Comparison of ENCODE assay signal across 16 mouse cellular contexts in genomic region chr10:94341501-94341900, GRCm38 (mm10). TPM values are rescaled to one million over a fixed set of nuclear protein-coding genes. Genes with fewer than 3 reads are reported as not detected.
DNase-seq lines count a peak whose midpoint lies in the region; ATAC-seq and TF ChIP-seq lines count a peak whose summit lies in the region.
"Had no signal": no experiment of that assay in that cellular context is flagged by ENCODE, and none has a peak within 500 bp of the region (broad histone marks: within the 10 kb centered on the region; RNA-seq: fewer than 3 reads in every experiment).

No protein-coding gene starts in this region.

- H3K9me3 ChIP-seq in heart, embryonic 14.5 days (ENCODE audit: control insufficient read depth, low read length) = no peaks in the 10 kb centered on the region
- H3K9me3 ChIP-seq in kidney, embryonic 16.5 days (ENCODE audit: low read length) = no peaks in the 10 kb centered on the region
- H3K9me3 ChIP-seq in hindbrain, embryonic 16.5 days (ENCODE audit: control insufficient read depth, low read length) = no peaks in the 10 kb centered on the region
- H3K9me3 ChIP-seq: liver, embryonic 13.5 days had no signal

- no peak for ATAC-seq in heart, embryonic 14.5 days (ENCODE audit: insufficient number of reproducible peaks, insufficient read depth, low FRiP score, low read depth)
- no peak for ATAC-seq in kidney, embryonic 16.5 days (ENCODE audit: low FRiP score, low TSS enrichment)
- ATAC-seq in hindbrain, embryonic 16.5 days = no peak
- ATAC-seq: activated CD4-positive, CD25-positive, alpha-beta regulatory T cell, adult 4 months; forebrain, embryonic 14.5 days had no signal

- TF ChIP-seq CTCF in bone marrow, adult 2 months (IDR thresholded peaks at IDR 0.05; ENCODE audit: control insufficient read depth, insufficient read depth, low read length) = no peak

- H3K4me1 ChIP-seq in heart, embryonic 14.5 days (ENCODE audit: control insufficient read depth in 2 of 2, insufficient read depth in 2 of 2, low read length in 2 of 2) = peaks cover 0 to 5% of the 10 kb centered on the region in 2 experiments; a peak in 2 of 4 replicates
- peaks cover 7% of the 10 kb centered on the region; the same call in 1 of the 2 replicates for H3K4me1 ChIP-seq in kidney, embryonic 16.5 days (ENCODE audit: insufficient read depth, low read length)
- no peaks in the 10 kb centered on the region; the same call in 1 of the 2 replicates for H3K4me1 ChIP-seq in bone marrow, adult 2 months (ENCODE audit: control insufficient read depth, insufficient read depth, low read length)
- H3K4me1 ChIP-seq in hindbrain, embryonic 16.5 days (ENCODE audit: control insufficient read depth, insufficient read depth, low read depth, low read length) = no peaks in the 10 kb centered on the region

- 44% methylated on average over 17 of the region's 17 CpGs for WGBS in heart, embryonic 14.5 days
- WGBS in kidney, embryonic 16.5 days = 70% methylated on average over 17 of the region's 17 CpGs
- WGBS in bone marrow, adult 2 months = 57% methylated on average over 17 of the region's 17 CpGs
- WGBS in hindbrain, embryonic 16.5 days = 63% methylated on average over 17 of the region's 17 CpGs

- no peak overlapping the region for H3K9ac ChIP-seq in heart, embryonic 14.5 days (ENCODE audit: low read length)
- no peak overlapping the region for H3K9ac ChIP-seq in kidney, embryonic 16.5 days (replicated peaks; ENCODE audit: low read length)
- H3K9ac ChIP-seq in hindbrain, embryonic 16.5 days (ENCODE audit: low read depth, low read length) = no peak overlapping the region
- H3K9ac ChIP-seq: liver, embryonic 13.5 days had no signal

- peak overlapping the region in 1 of 2 experiments; percentile 12; a peak in 1 of 4 replicates for H3K4me3 ChIP-seq in heart, embryonic 14.5 days (ENCODE audit: control insufficient read depth in 1 of 2, insufficient read depth in 1 of 2, low read depth in 1 of 2, low read length in 2 of 2)
- H3K4me3 ChIP-seq in kidney, embryonic 16.5 days (ENCODE audit: low read length) = no peak overlapping the region
- peak overlapping the region; percentile 29 for H3K4me3 ChIP-seq in bone marrow, adult 2 months (replicated peaks; ENCODE audit: control insufficient read depth, low read depth, low read length)
- no peak overlapping the region for H3K4me3 ChIP-seq in hindbrain, embryonic 16.5 days (ENCODE audit: low read length)
- H3K4me3 ChIP-seq: liver, embryonic 13.5 days had no signal

- peak overlapping the region; percentile 36 for H3K4me2 ChIP-seq in heart, embryonic 14.5 days (ENCODE audit: low read length)
- H3K4me2 ChIP-seq in kidney, embryonic 16.5 days (replicated peaks; ENCODE audit: low read depth, low read length) = peak overlapping the region; percentile 11; the same call in 1 of the 2 replicates
- peak overlapping the region; percentile 35 for H3K4me2 ChIP-seq in hindbrain, embryonic 16.5 days (ENCODE audit: low read length)
- H3K4me2 ChIP-seq: liver, embryonic 13.5 days had no signal

- TF ChIP-seq POLR2A in bone marrow, adult 2 months (IDR thresholded peaks at IDR 0.05; ENCODE audit: borderline replicate concordance, control insufficient read depth, low read depth, low read length) = no peak

- H3K27me3 ChIP-seq in heart, embryonic 14.5 days (ENCODE audit: control insufficient read depth, insufficient read depth, low read length) = no peaks in the 10 kb centered on the region
- no peaks in the 10 kb centered on the region for H3K27me3 ChIP-seq in kidney, embryonic 16.5 days (ENCODE audit: insufficient read depth, low read length)
- H3K27me3 ChIP-seq in hindbrain, embryonic 16.5 days (replicated peaks; ENCODE audit: control insufficient read depth, insufficient read depth, low read length) = no peaks in the 10 kb centered on the region
- H3K27me3 ChIP-seq: CH12.LX; liver, embryonic 13.5 days had no signal

- H3K27ac ChIP-seq in heart, embryonic 14.5 days (replicated peaks in 1 of 2; ENCODE audit: control insufficient read depth in 1 of 2, insufficient read depth in 1 of 2, low read depth in 2 of 2, low read length in 2 of 2) = no peak overlapping the region
- H3K27ac ChIP-seq in kidney, embryonic 16.5 days (ENCODE audit: low read length) = no peak overlapping the region
- H3K27ac ChIP-seq in bone marrow, adult 2 months (ENCODE audit: control insufficient read depth, insufficient read depth, low read depth, low read length, poor library complexity) = no peak overlapping the region; the same call in 1 of the 2 replicates
- no peak overlapping the region for H3K27ac ChIP-seq in hindbrain, embryonic 16.5 days (ENCODE audit: low read depth, low read length)
- H3K27ac ChIP-seq: kidney, postnatal 0 days; liver, embryonic 13.5 days had no signal

- DNase-seq in heart, adult 8-10 months (ENCODE audit: low spot score) = no peak
- DNase-seq in kidney, postnatal 25 days = no peak
- DNase-seq in natural killer cell, adult 2 months (ENCODE audit: low spot score in 2 of 2) = no peak
- DNase-seq: adrenal gland, postnatal 36 days; liver, embryonic 13.5 days had no signal

- H3K36me3 ChIP-seq in heart, embryonic 14.5 days (ENCODE audit: control insufficient read depth, insufficient read depth, low read length) = no peaks in the 10 kb centered on the region
- H3K36me3 ChIP-seq in kidney, embryonic 16.5 days (ENCODE audit: insufficient read depth, low read length) = no peaks in the 10 kb centered on the region
- no peaks in the 10 kb centered on the region for H3K36me3 ChIP-seq in hindbrain, embryonic 16.5 days (ENCODE audit: control insufficient read depth, insufficient read depth, low read length)
- H3K36me3 ChIP-seq: liver, embryonic 13.5 days had no signal

RNA-seq across cellular contexts. Expression of gene Tmcc3, which starts 29.8 kb away (rescaled TPM):
- polyA plus RNA-seq in heart, embryonic 14.5 days (2014; fragmentation: Nextera tagmentation; extraction: Ambion mirVana) = 8.8 and 9.6 TPM in 2 replicates
- 10 to 100 TPM; 28.1 to 32.2 (median 29.6) TPM for total RNA-seq in heart, adult 8-10 months (2022)
- polyA plus RNA-seq in kidney, embryonic 16.5 days (2015; fragmentation: Nextera tagmentation; extraction: Ambion mirVana) = 8.0 and 9.2 TPM in 2 replicates
- 2.3 and 5.9 TPM in 2 replicates for polyA plus RNA-seq in bone marrow, adult 2 months (2011; ENCODE audit: insufficient read depth, insufficient read length, low replicate concordance, missing spikeins)
- 14.9 and 15.6 TPM in 2 replicates for polyA plus RNA-seq in hindbrain, embryonic 16.5 days (2015; fragmentation: Nextera tagmentation; extraction: Ambion mirVana)

RNA-seq across cellular contexts. Expression of gene Gm4792, which starts 43.0 kb away (rescaled TPM):
- not detected in 2 replicates for polyA plus RNA-seq in heart, embryonic 14.5 days (2014; fragmentation: Nextera tagmentation; extraction: Ambion mirVana)
- total RNA-seq in heart, adult 8-10 months (2022) = not detected
- polyA plus RNA-seq in kidney, embryonic 16.5 days (2015; fragmentation: Nextera tagmentation; extraction: Ambion mirVana) = not detected in 2 replicates
- polyA plus RNA-seq in bone marrow, adult 2 months (2011; ENCODE audit: insufficient read depth, insufficient read length, low replicate concordance, missing spikeins) = not detected in 2 replicates
- 0.42 and 0.49 TPM in 2 replicates for polyA plus RNA-seq in hindbrain, embryonic 16.5 days (2015; fragmentation: Nextera tagmentation; extraction: Ambion mirVana)
- total RNA-seq: adrenal gland, postnatal 36 days; CH12.LX; common myeloid progenitor, adult 5-6 weeks; layer of hippocampus, postnatal 10 days; left cerebral cortex, postnatal 25 days had no signal
- polyA plus RNA-seq: activated CD4-positive, CD25-positive, alpha-beta regulatory T cell, adult 4 months; kidney, postnatal 0 days; liver, embryonic 13.5 days had no signal
